Mouse (Mus musculus) c-Kit-positive CD71-positive TER-119-positive erythroid progenitor cells, embryonic 14.5 days (primary cell): Measurements from ENCODE around the gene Nfib.

ENCODE experiments used
- DNase-seq: peaks from one replicate; pipeline ENCODE4 v3.0.0-alpha.2; 2013; ENCODE audit warnings: low spot score

Nfib gene

GRCm38 (mm10) chr4:82248031-82248430, 457.5 kb downstream of the Nfib start:
- no peak for DNase-seq

- DNase-seq: no peak
Measured at GRCm38 (mm10) chr4:82246290-82246689, 459.3 kb downstream of the Nfib start.
